Mouse (Mus musculus): Measurements from ENCODE around the gene Rab34.

Rab34 gene

DNA sequence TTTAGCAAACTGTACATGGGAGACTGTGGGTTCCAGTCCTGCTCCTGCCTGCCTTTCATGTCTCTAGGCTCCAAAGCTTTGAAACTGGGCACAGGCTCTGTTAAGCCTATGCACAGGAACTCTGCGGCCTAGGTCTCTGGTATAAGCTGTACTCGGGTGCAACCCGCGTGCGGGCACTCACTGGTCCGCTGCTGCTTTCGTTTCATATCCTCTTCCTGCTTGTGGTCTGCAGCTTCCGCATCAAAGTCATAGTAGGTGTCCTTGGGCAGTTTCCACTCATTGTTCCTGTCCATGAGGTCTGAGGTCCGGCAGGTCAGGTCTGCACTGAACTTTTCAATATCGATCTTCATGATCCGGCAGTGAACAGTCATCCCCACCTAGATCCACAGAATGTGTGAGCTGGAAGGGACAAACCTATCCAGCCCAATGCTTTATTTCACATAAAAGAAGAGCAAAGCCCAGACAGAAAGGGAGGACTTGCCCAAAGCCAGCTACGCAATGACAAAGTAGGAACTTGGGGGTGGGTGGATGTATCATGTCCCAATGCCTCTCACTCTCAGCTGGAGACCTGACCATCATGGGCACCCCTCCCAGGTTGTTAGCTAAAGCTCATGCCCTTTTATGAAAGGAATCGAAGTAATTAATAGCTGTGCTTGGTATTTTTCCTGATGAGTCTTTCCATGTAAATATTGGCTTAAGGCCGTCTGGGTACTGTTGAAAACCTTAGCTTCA is 25.0 kb downstream of the Rab34 start:
- DNase-seq (ENCODE audit: low spot score in 2 of 2), result peak in 1 of 2 experiments; percentile 57

- DNase-seq (ENCODE audit: low spot score in 2 of 2), result no peak
These were observed 27.6 kb downstream of the Rab34 start for GRCm38 (mm10) chr11:78215709-78216317.

DNA sequence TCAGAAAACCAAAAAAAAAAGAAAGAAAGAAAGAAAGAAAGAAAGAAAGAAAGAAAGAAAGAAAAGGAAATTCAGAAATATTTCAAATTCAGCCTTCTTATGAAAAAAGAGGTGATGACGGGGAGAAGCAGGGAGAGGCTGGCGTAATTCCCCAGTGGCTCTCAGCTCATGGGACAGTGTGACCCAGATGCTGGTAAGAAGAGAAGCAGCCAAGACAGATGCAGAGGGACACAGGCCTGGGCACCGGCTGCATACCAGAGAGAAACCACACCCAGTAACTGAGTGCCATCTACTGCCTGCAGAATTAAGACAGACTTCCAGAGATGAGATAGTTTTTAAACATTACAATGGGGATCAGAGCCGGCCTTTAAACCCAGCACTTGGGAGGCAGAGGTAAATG is 35.4 kb downstream of the Rab34 start:
- DNase-seq (ENCODE audit: low spot score in 2 of 2), result no peak

DNA sequence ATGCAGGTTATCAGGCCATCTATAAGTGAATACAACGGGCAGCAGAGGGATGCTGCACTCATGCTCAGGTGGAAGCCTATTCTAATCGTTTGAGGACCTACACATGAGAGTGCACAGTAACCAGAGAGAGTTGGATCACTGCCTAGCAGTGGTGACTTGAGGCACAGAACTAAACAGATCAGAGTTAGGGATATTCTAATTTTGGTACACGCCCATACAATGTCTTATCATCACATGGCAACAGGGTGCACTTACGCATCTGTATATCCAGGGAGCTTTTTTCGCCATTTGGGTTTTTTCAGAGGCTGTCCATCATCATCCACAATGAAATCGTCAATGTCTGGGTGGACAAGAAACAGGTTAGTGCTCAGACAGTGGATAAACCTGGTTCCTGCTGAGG is 43.3 kb downstream of the Rab34 start:
- DNase-seq (ENCODE audit: low spot score in 2 of 2), result no peak

GRCm38 (mm10) chr11:78240193-78240857 is 52.1 kb downstream of the Rab34 start:
- DNase-seq (ENCODE audit: low spot score in 2 of 2), result no peak

All from spleen, postnatal 10 days (tissue).